Mouse (Mus musculus) heart, postnatal 14 days (tissue): ENCODE measurements at regions not wholly inside any gene's neighbourhood (a gene's known extent, or its start where the extent isn't known, plus 50 kb on each side); places are given as distances from the start of the nearest gene placed in this dataset.
A peak's percentile ranks its signal among the peaks of the same experiment; 100 is the strongest.

Source experiments
- DNase-seq, 2 experiments: peaks; one replicate each; pipeline ENCODE4 v3.0.0; 2021 to 2022
- intact Hi-C: fragments of 180-260 bp; cut with DNase I; formaldehyde crosslinking; loops from one replicate; pipeline ENCODE4 v1.15.1; 2025

DNA sequence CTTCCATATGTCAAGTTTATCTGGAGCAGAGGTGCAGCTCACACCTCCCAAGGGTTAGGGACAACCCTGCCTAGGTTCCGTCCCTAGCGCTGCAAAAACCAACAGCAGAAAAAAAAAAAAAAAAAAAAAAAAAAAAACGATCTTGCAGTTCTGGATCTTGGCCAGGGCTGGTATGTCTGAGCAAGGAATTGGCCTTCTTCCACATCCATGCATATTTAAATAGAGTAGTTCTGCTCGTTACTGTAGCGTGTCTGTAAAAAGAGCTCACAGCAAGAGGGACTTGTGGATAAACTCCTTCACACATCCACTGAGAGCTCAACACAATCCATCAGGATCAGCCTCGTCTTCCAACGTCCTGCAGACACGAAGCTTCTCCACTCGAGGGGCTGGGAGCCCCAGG is 639.4 kb upstream of the Adam5 start:
- intact Hi-C loops, result no loop called here
- no peak for DNase-seq

DNA sequence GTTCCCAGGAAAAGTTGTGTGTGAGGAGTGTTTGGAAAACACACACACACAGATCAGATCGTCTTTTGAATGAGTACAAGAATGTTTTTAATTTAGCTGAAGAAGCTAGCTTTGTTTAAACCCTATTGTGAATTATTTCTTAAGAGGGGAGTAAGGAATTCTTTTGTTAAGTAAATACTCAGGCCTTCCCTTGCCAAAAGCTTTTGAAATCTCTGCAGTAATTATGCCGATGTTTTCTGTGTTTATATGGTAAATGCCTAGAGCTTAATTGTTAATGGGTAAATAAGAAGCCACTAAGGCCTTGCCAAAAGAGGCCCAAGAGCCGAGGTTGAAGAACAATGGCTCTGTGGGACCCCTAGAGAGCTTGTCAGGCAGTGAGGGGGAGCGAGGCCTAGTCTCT is 638.3 kb upstream of the Adam5 start:
- intact Hi-C loops, result no loop called here
- no peak for DNase-seq

- intact Hi-C loops, result no loop called here
These were observed 631.5 kb upstream of the Adam5 start for GRCm38 (mm10) chr8:25455644-25456043.

GRCm38 (mm10) chr8:25454972-25455371 is 630.8 kb upstream of the Adam5 start:
- intact Hi-C loops, result no loop called here

More at GRCm38 (mm10) chr8:25455644-25456043, 631.5 kb upstream of the Adam5 start:
- no peak for DNase-seq

DNA sequence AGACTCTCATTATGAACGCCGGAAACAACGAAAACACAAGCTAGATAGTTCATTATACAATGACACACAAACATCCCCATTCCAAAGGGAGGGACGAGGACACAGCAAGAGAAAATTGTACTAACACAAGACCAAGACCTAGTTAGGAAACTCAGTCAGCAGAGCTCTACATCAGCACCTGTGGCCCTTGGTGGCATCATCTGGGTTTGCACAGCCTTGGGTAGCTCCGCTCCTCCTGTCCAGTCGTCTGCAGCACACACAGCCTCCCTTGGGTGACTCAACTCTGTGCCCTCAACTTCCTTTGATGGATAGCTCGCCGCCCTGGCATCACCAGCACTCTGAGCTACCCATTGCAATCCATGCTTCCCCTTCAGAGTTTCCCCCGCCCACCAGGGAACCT is 629.7 kb upstream of the Adam5 start:
- no peak for DNase-seq
- intact Hi-C loops, result no loop called here

More at GRCm38 (mm10) chr8:25454972-25455371, 630.8 kb upstream of the Adam5 start:
- no peak for DNase-seq

DNA sequence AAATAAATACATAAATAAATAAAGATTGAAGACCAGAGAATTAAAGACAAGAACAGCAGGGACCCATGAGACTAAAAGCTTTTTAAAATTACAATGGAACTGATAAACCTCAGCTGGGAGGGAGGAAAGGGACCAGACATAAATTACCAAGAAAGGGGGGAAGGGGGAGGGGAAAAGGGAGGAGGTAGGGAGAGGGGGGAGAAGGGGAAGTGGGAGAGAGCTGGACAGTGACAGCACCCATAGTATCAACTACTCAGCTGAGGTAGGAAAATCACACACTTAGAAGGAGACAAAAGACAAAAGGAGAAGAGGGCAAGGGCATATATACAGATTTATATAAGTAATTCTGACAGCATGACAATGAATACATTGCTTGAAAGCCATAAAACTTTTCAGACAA is 626.4 kb upstream of the Adam5 start:
- no peak for DNase-seq
- intact Hi-C loops, result no loop called here

DNA sequence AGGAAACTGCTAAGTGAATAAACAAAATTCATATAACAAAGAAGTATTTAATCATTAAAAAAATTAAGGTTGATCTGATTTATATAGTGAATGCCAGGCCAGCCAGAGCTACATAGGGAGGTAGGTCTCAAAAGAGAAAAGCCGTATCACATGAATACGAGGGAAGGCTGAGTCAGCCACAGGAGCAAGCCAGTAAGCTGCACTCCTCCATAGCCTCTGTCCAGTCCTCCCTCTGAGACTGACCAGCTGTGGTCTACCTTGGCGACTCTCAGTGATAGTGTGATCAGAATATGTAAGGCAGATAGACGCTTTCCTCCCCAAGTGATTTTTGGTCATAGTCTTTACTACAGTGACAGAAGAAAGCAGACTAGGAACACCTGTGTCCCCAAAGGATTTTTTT is 625.4 kb upstream of the Adam5 start:
- intact Hi-C loops, result no loop called here
- DNase-seq, result no peak

- DNase-seq, result no peak
- intact Hi-C loops, result no loop called here
These were observed 623.7 kb upstream of the Adam5 start for GRCm38 (mm10) chr8:25447900-25448299.

GRCm38 (mm10) chr8:25445968-25446367 is 621.8 kb upstream of the Adam5 start:
- intact Hi-C loops, result no loop called here
- DNase-seq, result no peak

DNA sequence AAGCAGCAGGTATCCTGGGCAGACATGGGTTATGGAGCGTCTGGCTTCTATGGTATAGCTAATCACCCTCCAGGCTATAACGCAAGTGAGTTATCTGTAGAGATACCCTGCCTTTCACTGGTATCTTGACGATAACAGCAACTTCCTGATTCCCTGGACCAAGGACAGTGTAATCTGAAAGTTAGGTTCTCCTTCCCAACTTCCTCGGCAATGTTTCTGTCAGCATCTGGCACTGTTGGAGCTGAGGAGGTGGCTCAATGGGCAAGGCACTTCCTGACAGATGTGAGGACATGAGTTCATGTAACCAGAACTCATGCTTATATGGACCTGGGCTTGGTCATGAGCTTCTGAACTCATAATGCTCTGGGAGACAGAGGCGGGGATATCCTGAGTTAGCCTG is 620.9 kb upstream of the Adam5 start:
- DNase-seq, result no peak
- intact Hi-C loops, result no loop called here

- intact Hi-C loops, result no loop called here
- DNase-seq, result no peak
These were observed 619.4 kb upstream of the Adam5 start for GRCm38 (mm10) chr8:25443552-25443951.

DNA sequence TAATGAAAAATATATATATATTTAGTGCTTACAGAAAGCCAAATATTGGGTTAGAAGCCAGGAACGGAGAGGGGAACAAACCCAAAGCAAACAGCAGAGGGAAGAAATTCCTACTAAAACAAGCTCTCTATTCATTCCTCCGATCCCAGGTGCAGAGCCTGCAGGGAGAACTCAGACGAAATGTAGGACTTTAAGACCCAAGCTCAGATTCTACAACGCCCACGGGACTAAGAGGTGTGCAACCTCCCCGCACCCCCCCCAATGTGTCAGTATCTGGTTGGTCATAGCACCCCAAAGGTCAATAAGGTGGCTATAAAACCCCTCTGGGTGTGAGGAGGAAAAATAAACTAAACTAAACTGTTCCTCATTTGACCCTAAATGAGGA is 616.9 kb upstream of the Adam5 start:
- intact Hi-C loops, result no loop called here
- DNase-seq, result no peak

GRCm38 (mm10) chr8:25440391-25441056 is 616.4 kb upstream of the Adam5 start:
- intact Hi-C loops, result no loop called here

GRCm38 (mm10) chr8:25439971-25440370 is 615.8 kb upstream of the Adam5 start:
- DNase-seq, result no peak
- intact Hi-C loops, result no loop called here

More at GRCm38 (mm10) chr8:25440391-25441056, 616.4 kb upstream of the Adam5 start:
- DNase-seq, result peak in 1 of 2 experiments; percentile 14

- DNase-seq, result no peak
- intact Hi-C loops, result no loop called here
These were observed 614.0 kb upstream of the Adam5 start for GRCm38 (mm10) chr8:25438021-25438620.

GRCm38 (mm10) chr8:25437178-25437577 is 613.0 kb upstream of the Adam5 start:
- intact Hi-C loops, result no loop called here
- DNase-seq, result no peak

- intact Hi-C loops, result no loop called here
- no peak for DNase-seq
These were observed 606.4 kb upstream of the Adam5 start for GRCm38 (mm10) chr8:25430552-25430951.

GRCm38 (mm10) chr8:25429846-25430482 is 605.8 kb upstream of the Adam5 start:
- intact Hi-C loops, result no loop called here
- DNase-seq, result no peak

GRCm38 (mm10) chr8:25428761-25429160 is 604.6 kb upstream of the Adam5 start:
- DNase-seq, result no peak
- intact Hi-C loops, result no loop called here

GRCm38 (mm10) chr8:25426207-25426606 is 602.0 kb upstream of the Adam5 start:
- intact Hi-C loops, result no loop called here

GRCm38 (mm10) chr8:25421478-25421877 is 597.3 kb upstream of the Adam5 start:
- no peak for DNase-seq
- intact Hi-C loops, result no loop called here

More at GRCm38 (mm10) chr8:25426207-25426606, 602.0 kb upstream of the Adam5 start:
- no peak for DNase-seq

DNA sequence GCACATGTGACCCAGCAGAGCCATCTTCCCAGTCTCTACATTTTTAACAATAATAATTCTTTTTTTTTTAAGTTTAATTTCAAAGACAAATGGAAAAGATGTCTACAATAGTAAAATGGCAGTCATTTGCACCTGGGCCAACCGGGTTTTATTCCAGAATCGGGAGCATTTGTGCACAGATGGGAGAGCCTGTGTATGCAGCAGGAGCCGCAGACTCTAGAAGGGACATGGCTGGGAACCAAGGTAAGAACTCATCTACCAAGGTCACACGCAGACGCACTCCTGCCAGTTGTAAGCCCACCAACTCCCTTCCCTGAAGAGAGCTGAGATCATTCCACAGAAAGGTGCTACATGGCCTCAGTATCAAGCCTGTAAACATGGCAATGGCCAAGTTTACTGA is 586.4 kb upstream of the Adam5 start:
- intact Hi-C loops, result no loop called here
- DNase-seq, result no peak
